Mouse (Mus musculus) midbrain, embryonic 16.5 days (tissue): ENCODE data around the gene Ddr1. TPM values are rescaled to one million over a fixed set of nuclear protein-coding genes. Genes with fewer than 3 reads are reported as not detected.

Source experiments
- ATAC-seq: fragments of 200-750 bp; cut with Nextera tagmentation; 2 replicates; pipeline ENCODE4 v1.8.0; 2017; ENCODE audit warnings: moderate TSS enrichment
- H3K27ac ChIP-seq: fragments of 300-500 bp; sonication (generic); 2 replicates; pipeline ENCODE4 v1.5.1; 2014; ENCODE audit warnings: mild to moderate bottlenecking, low read length, mixed read lengths
- H3K27me3 ChIP-seq: fragments of 300-500 bp; sonication (generic); 2 replicates; pipeline ENCODE4 v1.6.1; 2014; ENCODE audit warnings: low read depth, low read length, mixed read lengths; ENCODE audit not compliant: control insufficient read depth, insufficient read depth
- H3K36me3 ChIP-seq: fragments of 300-500 bp; sonication (generic); 2 replicates; pipeline ENCODE4 v1.6.1; 2014; ENCODE audit warnings: mild to moderate bottlenecking, low read length, moderate library complexity, mixed read lengths; ENCODE audit not compliant: control insufficient read depth, insufficient read depth
- H3K4me1 ChIP-seq: fragments of 300-500 bp; sonication (generic); 2 replicates; pipeline ENCODE4 v1.6.1; 2014; ENCODE audit warnings: mild to moderate bottlenecking, low read length, mixed read lengths; ENCODE audit not compliant: control insufficient read depth, insufficient read depth
- H3K4me2 ChIP-seq: fragments of 300-500 bp; sonication (generic); 2 replicates; pipeline ENCODE4 v1.6.1; 2014; ENCODE audit warnings: mild to moderate bottlenecking, low read length, mixed read lengths
- H3K4me3 ChIP-seq: fragments of 300-500 bp; sonication (generic); 2 replicates; pipeline ENCODE4 v1.5.1; 2014; ENCODE audit warnings: low read depth, mild to moderate bottlenecking, low read length, moderate library complexity, mixed read lengths
- H3K9ac ChIP-seq: fragments of 300-500 bp; sonication (generic); 2 replicates; pipeline ENCODE4 v1.6.1; 2014; ENCODE audit warnings: low read depth, low read length, mixed read lengths
- H3K9me3 ChIP-seq: fragments of 300-500 bp; sonication (generic); replicated peaks from 2 replicates; pipeline ENCODE4 v1.6.1; 2014; ENCODE audit warnings: mild to moderate bottlenecking, low read length, mixed read lengths; ENCODE audit not compliant: control insufficient read depth, poor library complexity, severe bottlenecking
- WGBS: fragments of 180-500 bp; shearing (Covaris S2); extraction: QIAGEN DNeasy Blood & Tissue Kit; methylation state at CpG from one replicate; pipeline ENCODE4 v1.1.7; 2014; 5-methylcytosine and 5-hydroxymethylcytosine counted together
- polyA plus RNA-seq: library from polyadenylated mRNA; unstranded; fragments of >200 nt; fragmentation: Nextera tagmentation; extraction: Ambion mirVana; gene quantifications from 2 replicates; pipeline ENCODE4 v1.2.1, GENCODE M21; 2015

Ddr1 gene
- polyA plus RNA-seq, 1 experiment from 2014 or later: 87.8 TPM

DNA sequence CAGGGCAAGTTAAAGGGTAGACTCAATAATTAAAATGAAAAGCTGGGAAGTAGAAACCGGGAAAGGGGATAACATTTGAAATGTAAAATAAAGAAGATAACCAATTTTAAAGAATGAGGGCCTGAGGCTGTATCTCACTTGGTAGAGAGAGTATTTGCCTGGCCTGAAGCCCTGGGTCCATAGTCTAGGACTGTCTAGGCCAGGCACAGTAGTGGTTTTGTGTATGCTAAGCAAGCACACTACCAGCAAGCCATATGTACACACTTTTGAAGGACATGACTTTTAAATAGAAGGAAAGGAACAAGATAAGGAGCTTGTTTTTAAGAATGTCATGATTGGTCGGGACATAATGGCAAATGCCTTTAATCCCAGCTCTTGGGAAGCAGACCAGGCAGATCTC lies 4.2 kb upstream of the Ddr1 start:
- no peaks in the 10 kb centered on the region for H3K36me3 ChIP-seq
- H3K4me1 ChIP-seq: peaks cover 17% of the 10 kb centered on the region
- ATAC-seq: no peak
- 77% methylated on average over 2 of the region's 2 CpGs for WGBS
- no peak overlapping the region for H3K9ac ChIP-seq
- no peaks in the 10 kb centered on the region for H3K9me3 ChIP-seq
- H3K4me3 ChIP-seq: no peak overlapping the region
- H3K27ac ChIP-seq: no peak overlapping the region
- no peak overlapping the region for H3K4me2 ChIP-seq
- no peaks in the 10 kb centered on the region for H3K27me3 ChIP-seq

DNA sequence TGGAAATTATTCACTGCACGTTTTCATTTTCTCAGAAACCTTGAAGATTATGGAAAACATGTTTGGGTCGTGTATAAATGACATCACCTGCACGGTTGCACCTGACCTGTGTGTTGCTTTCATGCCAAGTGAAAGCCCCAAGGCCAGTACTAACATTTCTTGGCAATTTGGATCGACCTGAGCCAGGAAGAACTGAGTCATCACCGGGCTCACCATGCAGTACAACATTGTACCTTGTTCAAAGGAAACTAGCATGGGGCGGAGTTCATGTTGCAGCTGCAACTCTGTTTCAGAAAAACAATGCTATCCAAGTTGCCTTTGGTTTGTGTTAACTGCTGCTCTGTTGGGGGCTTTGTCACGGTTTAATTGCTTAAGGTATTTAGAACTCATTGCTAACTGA lies 3.5 kb upstream of the Ddr1 start:
- WGBS: 62% methylated on average over 7 of the region's 7 CpGs

DNA sequence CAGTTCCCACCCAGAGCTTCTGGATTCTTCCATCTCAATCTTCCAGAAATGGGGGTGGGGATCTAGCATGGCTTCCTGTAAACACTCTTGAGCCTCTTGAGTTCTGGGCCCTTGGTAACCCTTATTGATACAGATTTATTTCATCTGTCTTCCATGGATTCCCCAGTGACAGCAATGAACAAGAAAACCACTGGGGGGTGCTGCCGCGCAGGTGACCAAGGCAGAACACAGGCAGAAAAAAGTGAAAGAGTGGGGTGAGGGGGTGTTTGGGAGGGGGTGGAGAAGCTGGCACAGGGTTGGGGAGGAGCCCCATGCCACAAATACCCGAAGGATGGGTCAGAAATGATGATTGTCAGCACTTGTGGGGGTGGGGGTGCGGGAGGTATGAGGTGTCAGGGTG lies 1.4 kb upstream of the Ddr1 start:
- H3K27ac ChIP-seq: no peak overlapping the region
- no peaks in the 10 kb centered on the region for H3K36me3 ChIP-seq
- H3K27me3 ChIP-seq: no peaks in the 10 kb centered on the region
- ATAC-seq: no peak
- peaks cover 26% of the 10 kb centered on the region for H3K4me1 ChIP-seq
- no peaks in the 10 kb centered on the region for H3K9me3 ChIP-seq
- H3K9ac ChIP-seq: no peak overlapping the region
- WGBS: 26% methylated on average over 4 of the region's 4 CpGs
- no peak overlapping the region for H3K4me3 ChIP-seq
- H3K4me2 ChIP-seq: no peak overlapping the region

More for the DNA sequence above, 3.5 kb upstream of the Ddr1 start:
- peaks cover 21% of the 10 kb centered on the region for H3K4me1 ChIP-seq
- ATAC-seq: no peak
- no peak overlapping the region for H3K4me2 ChIP-seq
- no peaks in the 10 kb centered on the region for H3K27me3 ChIP-seq
- H3K4me3 ChIP-seq: no peak overlapping the region
- H3K9ac ChIP-seq: no peak overlapping the region
- no peak overlapping the region for H3K27ac ChIP-seq
- H3K9me3 ChIP-seq: no peaks in the 10 kb centered on the region
- H3K36me3 ChIP-seq: no peaks in the 10 kb centered on the region

DNA sequence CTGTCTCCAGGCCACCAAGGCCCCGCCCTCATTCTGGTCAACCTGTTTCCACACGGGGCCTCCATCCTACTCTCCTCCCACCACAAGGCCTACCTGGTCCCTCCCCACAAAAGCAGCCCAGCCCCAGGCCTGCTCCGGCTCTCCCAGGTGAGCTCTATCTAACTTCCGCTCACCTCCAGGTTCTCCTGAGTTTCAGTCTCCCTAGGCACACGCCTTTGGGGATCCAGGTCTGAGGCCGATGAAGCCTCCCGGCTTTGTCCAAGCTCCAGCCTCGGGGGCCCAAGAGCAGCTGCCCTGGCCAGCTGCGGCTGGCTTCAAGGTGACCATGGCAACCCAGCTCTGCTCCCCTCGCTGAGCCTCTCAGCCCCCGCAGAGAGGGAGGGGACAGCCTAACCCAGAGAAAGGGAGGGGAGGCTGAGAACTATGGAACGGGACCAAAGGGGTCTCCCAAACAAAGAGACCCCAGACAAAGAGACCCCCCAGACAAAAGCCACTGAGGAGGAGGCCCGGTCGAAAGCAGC lies 610 bp downstream of the Ddr1 start:
- Histone ChIP-seq H3K27me3 (no peaks in the 10 kb centered on the region), H3K27ac (peak overlapping the region; percentile 98), H3K4me2 (peak overlapping the region; percentile 69), H3K36me3 (no peaks in the 10 kb centered on the region), H3K4me3 (peak overlapping the region; percentile 47), H3K9me3 (no peaks in the 10 kb centered on the region), H3K4me1 (peaks cover 31% of the 10 kb centered on the region), H3K9ac (peak overlapping the region; percentile 78)
- WGBS: 1% methylated on average over 14 of the region's 14 CpGs
- peak; percentile 41 for ATAC-seq

DNA sequence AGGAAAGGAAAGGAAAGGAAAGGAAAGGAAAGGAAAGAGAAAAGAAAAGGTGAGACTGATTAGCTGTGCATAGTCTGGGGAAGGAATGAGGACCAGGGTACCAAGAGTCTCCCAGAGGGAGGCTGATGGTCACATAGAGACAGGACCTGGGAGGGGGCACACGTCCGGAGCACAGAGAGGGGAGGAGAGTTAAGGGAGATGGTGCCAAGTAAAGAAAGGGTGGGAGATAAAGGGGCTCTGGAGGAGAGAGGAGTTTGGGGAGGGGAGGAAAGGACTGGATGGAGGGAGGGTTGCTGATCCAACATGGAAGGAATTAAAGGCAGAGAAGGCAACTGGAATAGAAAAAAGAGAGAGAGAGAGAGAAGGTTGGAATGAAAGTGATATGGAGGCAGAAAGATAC lies 1.4 kb downstream of the Ddr1 start:
- H3K27ac ChIP-seq: peak overlapping the region; percentile 98
- ATAC-seq: no peak
- H3K27me3 ChIP-seq: no peaks in the 10 kb centered on the region
- no peaks in the 10 kb centered on the region for H3K9me3 ChIP-seq
- 4% methylated on average over 2 of the region's 2 CpGs for WGBS
- peak overlapping the region; percentile 95 for H3K9ac ChIP-seq
- no peaks in the 10 kb centered on the region for H3K36me3 ChIP-seq
- H3K4me3 ChIP-seq: peak overlapping the region; percentile 68
- H3K4me1 ChIP-seq: peaks cover 39% of the 10 kb centered on the region
- peak overlapping the region; percentile 94 for H3K4me2 ChIP-seq

DNA sequence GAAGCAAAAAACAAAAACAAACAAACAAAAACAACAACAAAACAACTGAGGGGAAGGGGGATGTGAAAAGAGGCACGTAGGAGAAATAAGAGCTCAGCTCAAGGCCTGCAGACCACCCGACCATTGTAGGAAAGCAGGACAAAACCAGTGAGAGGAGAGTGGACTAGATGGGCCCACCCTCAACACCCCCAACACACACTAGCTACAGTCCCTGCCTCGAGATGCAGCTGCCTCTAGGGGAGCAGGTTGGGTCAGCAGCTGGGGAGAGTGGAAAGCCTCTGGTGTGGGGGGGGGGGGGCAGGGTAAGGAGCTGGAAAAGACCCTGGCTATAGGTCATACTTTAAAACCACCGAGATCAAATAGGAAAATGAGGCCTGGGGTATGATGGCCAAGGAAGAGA lies 1.8 kb downstream of the Ddr1 start:
- no peaks in the 10 kb centered on the region for H3K27me3 ChIP-seq
- H3K36me3 ChIP-seq: no peaks in the 10 kb centered on the region
- peak overlapping the region; percentile 95 for H3K9ac ChIP-seq
- WGBS: 3% methylated on average over 4 of the region's 4 CpGs
- H3K4me3 ChIP-seq: peak overlapping the region; percentile 68
- no peak for ATAC-seq
- no peaks in the 10 kb centered on the region for H3K9me3 ChIP-seq
- peak overlapping the region; percentile 94 for H3K4me2 ChIP-seq
- peak overlapping the region; percentile 98 for H3K27ac ChIP-seq
- peaks cover 42% of the 10 kb centered on the region for H3K4me1 ChIP-seq

DNA sequence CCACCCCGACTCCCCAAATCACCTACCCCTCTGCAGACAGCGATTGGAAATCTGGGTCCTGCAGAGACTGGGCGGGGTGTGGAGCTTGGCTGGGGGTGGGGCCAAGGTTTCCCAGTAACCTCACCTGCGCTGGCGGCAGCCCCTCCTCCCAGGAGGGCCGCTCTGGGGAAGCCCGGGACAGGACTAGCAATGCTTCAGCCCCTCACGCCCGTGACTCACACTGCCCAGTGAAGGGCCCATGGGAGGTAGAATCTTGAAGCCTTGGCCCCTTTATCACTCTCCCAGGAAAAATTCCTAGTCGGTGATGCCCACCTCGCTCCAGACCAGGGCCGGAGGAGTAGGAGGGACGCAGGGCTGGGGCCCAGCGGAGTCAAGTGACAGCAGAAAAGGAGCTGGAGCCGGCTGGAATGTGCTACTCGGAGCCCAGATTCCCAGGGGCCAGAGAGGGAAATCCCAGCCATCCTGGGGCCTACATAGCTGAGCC lies 2.4 kb downstream of the Ddr1 start:
- ATAC-seq: no peak
- Histone ChIP-seq H3K27ac (peak overlapping the region; percentile 98), H3K9ac (peak overlapping the region; percentile 95), H3K4me3 (peak overlapping the region; percentile 68), H3K4me2 (peak overlapping the region; percentile 94), H3K9me3 (no peaks in the 10 kb centered on the region), H3K4me1 (peaks cover 48% of the 10 kb centered on the region), H3K36me3 (no peaks in the 10 kb centered on the region), H3K27me3 (no peaks in the 10 kb centered on the region)
- 1% methylated on average over 16 of the region's 16 CpGs for WGBS

DNA sequence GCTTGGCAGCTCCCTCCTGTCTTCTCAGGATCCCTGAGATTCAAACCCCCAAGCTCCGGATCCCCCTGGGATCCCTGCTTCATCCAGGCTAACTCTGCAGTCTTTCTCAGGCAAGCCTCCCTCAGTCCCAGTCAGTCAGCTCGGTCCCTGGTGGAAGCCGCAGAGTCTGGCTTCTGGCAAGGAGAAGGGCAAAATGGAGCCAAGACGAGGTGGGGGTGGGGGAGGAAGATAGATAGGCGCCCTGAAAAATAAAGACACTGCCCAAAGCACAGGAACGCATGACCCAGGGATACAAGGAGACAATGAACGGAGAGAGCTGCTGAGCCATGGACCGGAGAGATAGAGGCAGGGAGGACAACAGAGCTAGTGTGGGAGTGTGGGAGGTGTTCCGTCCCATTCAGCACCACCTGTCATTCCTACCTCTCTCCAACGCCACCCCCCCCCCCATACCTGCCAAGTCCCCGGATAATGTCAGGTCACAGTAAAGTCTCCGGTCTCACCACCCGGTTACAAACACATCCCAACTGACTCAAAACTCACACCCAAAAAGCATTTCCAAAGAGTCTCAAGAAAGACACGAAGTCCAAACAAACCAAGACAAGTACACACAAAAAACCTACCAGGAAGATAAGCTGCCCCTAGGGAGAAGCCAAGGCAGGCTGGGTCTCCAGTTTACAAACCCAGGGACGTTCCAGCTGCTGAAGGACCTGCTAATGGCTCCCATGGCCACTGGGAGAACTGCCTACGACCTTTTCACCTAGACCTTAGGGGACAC lies 3.0 kb downstream of the Ddr1 start:
- ATAC-seq: no peak
- WGBS: 1% methylated on average over 16 of the region's 16 CpGs

DNA sequence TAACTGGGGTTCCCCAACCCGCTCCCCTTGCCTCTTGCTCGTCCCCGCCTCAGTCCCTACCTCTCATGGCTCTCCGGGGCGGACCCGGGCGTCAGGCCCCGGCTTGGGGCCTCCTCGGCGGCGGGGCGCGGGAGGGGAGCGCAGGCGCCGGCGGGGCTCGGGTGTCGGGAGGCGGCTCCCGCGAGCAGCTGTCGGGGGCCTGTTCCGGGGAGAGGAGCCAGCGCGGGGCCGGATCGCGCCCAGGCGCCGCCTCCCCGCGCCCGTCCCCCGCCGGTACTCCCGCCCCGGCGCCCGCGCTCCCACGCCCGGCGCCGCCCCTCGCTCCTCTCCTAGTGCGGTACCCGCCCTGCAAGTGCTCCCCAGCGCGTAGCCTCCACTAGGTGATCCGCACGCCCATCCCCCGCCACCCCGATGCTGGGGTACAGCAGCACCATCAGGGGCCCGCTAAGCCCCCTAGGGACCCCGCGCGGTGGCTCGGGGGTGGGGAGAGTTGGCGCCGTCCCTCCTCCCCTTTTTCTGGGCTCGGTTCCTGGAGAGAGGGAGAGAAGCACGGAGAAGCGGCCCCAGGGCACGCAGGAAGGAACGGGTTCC lies 4.0 kb downstream of the Ddr1 start:
- peak overlapping the region; percentile 94 for H3K4me2 ChIP-seq
- peak overlapping the region; percentile 68 for H3K4me3 ChIP-seq
- peaks cover 55% of the 10 kb centered on the region for H3K4me1 ChIP-seq
- under 1% methylated on average over 42 of the region's 66 CpGs for WGBS
- H3K36me3 ChIP-seq: no peaks in the 10 kb centered on the region
- H3K9ac ChIP-seq: peak overlapping the region; percentile 95
- ATAC-seq: peak; percentile 50
- H3K27me3 ChIP-seq: no peaks in the 10 kb centered on the region
- H3K9me3 ChIP-seq: no peaks in the 10 kb centered on the region
- H3K27ac ChIP-seq: peak overlapping the region; percentile 98

More for the DNA sequence above, 3.0 kb downstream of the Ddr1 start:
- Histone ChIP-seq H3K4me1 (peaks cover 54% of the 10 kb centered on the region), H3K9ac (peak overlapping the region; percentile 95), H3K4me2 (peak overlapping the region; percentile 94), H3K27me3 (no peaks in the 10 kb centered on the region), H3K36me3 (no peaks in the 10 kb centered on the region), H3K27ac (peak overlapping the region; percentile 98), H3K4me3 (peak overlapping the region; percentile 68), H3K9me3 (no peaks in the 10 kb centered on the region)
